Mouse (Mus musculus) lung, embryonic 16.5 days (tissue): ENCODE results near the gene Prkcb. TPM values are rescaled to one million over a fixed set of nuclear protein-coding genes. Genes with fewer than 3 reads are reported as not detected.

ENCODE experiments used
- ATAC-seq: fragments of 200-750 bp; cut with Nextera tagmentation; 2 replicates; pipeline ENCODE4 v1.8.0; 2017; ENCODE audit warnings: low read depth, mild to moderate bottlenecking, moderate library complexity
- H3K27ac ChIP-seq: fragments of 300-500 bp; sonication (generic); 2 replicates; pipeline ENCODE4 v1.5.1; 2014; ENCODE audit warnings: mild to moderate bottlenecking, control low read depth, low read length
- H3K27me3 ChIP-seq: fragments of 300-500 bp; sonication (generic); 2 replicates; pipeline ENCODE4 v1.6.1; 2014; ENCODE audit warnings: low read depth, low read length, mixed read lengths; ENCODE audit not compliant: control insufficient read depth, insufficient read depth
- H3K36me3 ChIP-seq: fragments of 300-500 bp; sonication (generic); 2 replicates; pipeline ENCODE4 v1.6.1; 2014; ENCODE audit warnings: low read length; ENCODE audit not compliant: control insufficient read depth, insufficient read depth
- H3K4me1 ChIP-seq: fragments of 300-500 bp; sonication (generic); replicated peaks from 2 replicates; pipeline ENCODE4 v1.6.1; 2014; ENCODE audit warnings: low read length, mixed read lengths; ENCODE audit not compliant: control insufficient read depth, insufficient read depth
- H3K4me2 ChIP-seq: fragments of 300-500 bp; sonication (generic); 2 replicates; pipeline ENCODE4 v1.6.1; 2014; ENCODE audit warnings: low read depth, low read length, control low read depth
- H3K4me3 ChIP-seq: fragments of 300-500 bp; sonication (generic); 2 replicates; pipeline ENCODE4 v1.5.1; 2014; ENCODE audit warnings: mild to moderate bottlenecking, low read length, control low read depth
- H3K9ac ChIP-seq: fragments of 300-500 bp; sonication (generic); 2 replicates; pipeline ENCODE4 v1.6.1; 2014; ENCODE audit warnings: low read length, control low read depth
- H3K9me3 ChIP-seq: fragments of 300-500 bp; sonication (generic); 2 replicates; pipeline ENCODE4 v1.6.1; 2016; ENCODE audit warnings: low read length; ENCODE audit not compliant: control insufficient read depth
- WGBS: fragments of 180-500 bp; shearing (Covaris S2); extraction: QIAGEN DNeasy Blood & Tissue Kit; methylation state at CpG from one replicate; pipeline ENCODE4 v1.1.7; 2014; 5-methylcytosine and 5-hydroxymethylcytosine counted together
- polyA plus RNA-seq: library from polyadenylated mRNA; unstranded; fragments of >200 nt; fragmentation: Nextera tagmentation; extraction: Ambion mirVana; gene quantifications from 2 replicates; pipeline ENCODE4 v1.2.1, GENCODE M21; 2015

Gene Prkcb
- polyA plus RNA-seq, 1 experiment from 2014 or later = 4.1 TPM

- Histone ChIP-seq H3K4me3 (no peak overlapping the region), H3K36me3 (no peaks in the 10 kb centered on the region), H3K9ac (no peak overlapping the region), H3K27ac (no peak overlapping the region), H3K9me3 (peaks cover 8% of the 10 kb centered on the region), H3K4me2 (no peak overlapping the region), H3K4me1 (0 out of 2 replicates have a peak, but pooled peaks cover 2% of the 10 kb centered on the region), H3K27me3 (no peaks in the 10 kb centered on the region)
- WGBS = 28% methylated on average over 21 of the region's 21 CpGs
- no peak for ATAC-seq
Observed at GRCm38 (mm10) chr7:122477566-122478564, 189.3 kb downstream of the Prkcb start.

DNA sequence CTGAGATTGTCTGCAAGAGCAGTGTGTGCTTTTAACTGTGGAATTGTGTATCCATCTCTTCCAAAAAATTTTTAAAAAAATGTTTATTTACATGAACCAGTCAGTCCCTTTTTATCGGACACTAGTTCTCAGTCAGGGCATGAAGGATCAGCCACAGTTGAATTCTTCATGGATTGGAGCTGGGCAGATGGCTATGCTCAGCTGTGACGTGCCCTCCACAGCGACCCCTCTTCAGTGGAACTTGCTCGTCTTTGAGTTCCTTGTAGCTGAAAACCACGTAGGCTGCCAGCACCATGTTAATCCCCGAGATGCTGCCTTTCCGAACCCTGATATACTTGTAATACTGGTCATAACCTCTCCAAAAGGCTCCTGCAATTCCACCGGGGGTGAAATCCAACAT is 195.4 kb downstream of the Prkcb start:
- ATAC-seq = peak; percentile 90
- H3K9ac ChIP-seq = no peak overlapping the region
- no peak overlapping the region for H3K27ac ChIP-seq
- H3K27me3 ChIP-seq = no peaks in the 10 kb centered on the region
- no peaks in the 10 kb centered on the region; the same call in 1 of the 2 replicates for H3K4me1 ChIP-seq
- no peaks in the 10 kb centered on the region for H3K36me3 ChIP-seq
- H3K4me3 ChIP-seq = no peak overlapping the region
- no peaks in the 10 kb centered on the region for H3K9me3 ChIP-seq
- 40% methylated on average over 8 of the region's 8 CpGs for WGBS
- H3K4me2 ChIP-seq = no peak overlapping the region

DNA sequence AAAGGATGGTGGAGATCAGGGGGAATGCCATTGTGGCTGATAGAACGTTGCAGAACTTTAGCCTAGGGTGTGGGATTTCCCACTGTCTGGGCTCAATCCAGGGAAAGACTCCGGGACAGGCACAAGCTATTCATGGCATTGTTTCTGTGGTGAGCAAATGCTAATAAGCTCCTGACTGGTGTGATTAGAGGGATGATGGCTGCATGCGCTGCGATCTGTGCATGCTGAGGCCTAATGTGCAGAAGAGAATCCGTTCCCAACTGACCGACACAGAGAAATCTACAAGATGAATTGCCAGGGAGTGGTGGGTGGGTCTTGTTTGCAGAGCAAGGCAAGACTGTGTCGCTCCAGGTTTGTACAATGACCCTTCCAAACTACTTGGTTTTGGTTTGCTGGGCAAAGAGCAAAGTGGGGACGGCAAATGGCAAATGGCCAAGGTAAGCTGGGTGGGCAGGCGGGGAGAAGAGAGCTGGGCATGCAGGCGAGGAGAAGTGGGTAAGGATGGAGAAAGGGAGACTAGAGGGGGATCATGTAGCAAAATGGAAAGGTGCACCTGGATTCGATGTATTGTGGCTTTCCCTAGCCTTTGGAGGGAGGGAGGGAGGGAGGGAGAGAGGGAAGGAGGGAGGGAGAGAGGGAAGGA is 199.5 kb downstream of the Prkcb start:
- Histone ChIP-seq H3K36me3 (no peaks in the 10 kb centered on the region), H3K4me3 (no peak overlapping the region), H3K27ac (no peak overlapping the region), H3K4me2 (no peak overlapping the region), H3K9me3 (no peaks in the 10 kb centered on the region), H3K9ac (no peak overlapping the region), H3K4me1 (no peaks in the 10 kb centered on the region; the same call in 1 of the 2 replicates), H3K27me3 (no peaks in the 10 kb centered on the region)
- WGBS = 59% methylated on average over 11 of the region's 11 CpGs
- no peak for ATAC-seq

GRCm38 (mm10) chr7:122492041-122492440 is 203.5 kb downstream of the Prkcb start:
- 57% methylated on average over 8 of the region's 8 CpGs for WGBS
- Histone ChIP-seq H3K4me2 (no peak overlapping the region), H3K4me3 (no peak overlapping the region), H3K27ac (no peak overlapping the region), H3K9me3 (no peaks in the 10 kb centered on the region), H3K9ac (no peak overlapping the region), H3K4me1 (no peaks in the 10 kb centered on the region), H3K36me3 (no peaks in the 10 kb centered on the region), H3K27me3 (no peaks in the 10 kb centered on the region)
- ATAC-seq = no peak

GRCm38 (mm10) chr7:122492936-122493335 is 204.4 kb downstream of the Prkcb start:
- H3K4me1 ChIP-seq = no peaks in the 10 kb centered on the region
- whole genome bisulfite sequencing = 81% methylated on average over 9 of the region's 9 CpGs
- no peak overlapping the region for H3K9ac ChIP-seq

GRCm38 (mm10) chr7:122494088-122494487 is 205.5 kb downstream of the Prkcb start:
- peak; percentile 61; the same call in 1 of the 2 replicates for ATAC-seq
- H3K27ac ChIP-seq = no peak overlapping the region
- H3K4me3 ChIP-seq = no peak overlapping the region
- H3K4me2 ChIP-seq = no peak overlapping the region
- WGBS = 25% methylated on average over 3 of the region's 3 CpGs
- no peaks in the 10 kb centered on the region for H3K27me3 ChIP-seq
- H3K9ac ChIP-seq = no peak overlapping the region
- no peaks in the 10 kb centered on the region for H3K9me3 ChIP-seq
- no peaks in the 10 kb centered on the region for H3K36me3 ChIP-seq
- no peaks in the 10 kb centered on the region for H3K4me1 ChIP-seq

More at GRCm38 (mm10) chr7:122492936-122493335, 204.4 kb downstream of the Prkcb start:
- Histone ChIP-seq H3K36me3 (no peaks in the 10 kb centered on the region), H3K27ac (no peak overlapping the region), H3K4me2 (no peak overlapping the region), H3K9me3 (no peaks in the 10 kb centered on the region), H3K4me3 (no peak overlapping the region), H3K27me3 (no peaks in the 10 kb centered on the region)
- no peak for ATAC-seq

- no peak overlapping the region for H3K9ac ChIP-seq
- peaks cover 7% of the 10 kb centered on the region; the same call in 1 of the 2 replicates for H3K4me1 ChIP-seq
- 69% methylated on average over 8 of the region's 8 CpGs for WGBS
- ATAC-seq = no peak
- no peak overlapping the region for H3K27ac ChIP-seq
- no peaks in the 10 kb centered on the region for H3K9me3 ChIP-seq
- no peak overlapping the region for H3K4me3 ChIP-seq
- no peak overlapping the region for H3K4me2 ChIP-seq
- H3K36me3 ChIP-seq = no peaks in the 10 kb centered on the region
- H3K27me3 ChIP-seq = no peaks in the 10 kb centered on the region
Observed at GRCm38 (mm10) chr7:122497516-122497915, 209.0 kb downstream of the Prkcb start.

DNA sequence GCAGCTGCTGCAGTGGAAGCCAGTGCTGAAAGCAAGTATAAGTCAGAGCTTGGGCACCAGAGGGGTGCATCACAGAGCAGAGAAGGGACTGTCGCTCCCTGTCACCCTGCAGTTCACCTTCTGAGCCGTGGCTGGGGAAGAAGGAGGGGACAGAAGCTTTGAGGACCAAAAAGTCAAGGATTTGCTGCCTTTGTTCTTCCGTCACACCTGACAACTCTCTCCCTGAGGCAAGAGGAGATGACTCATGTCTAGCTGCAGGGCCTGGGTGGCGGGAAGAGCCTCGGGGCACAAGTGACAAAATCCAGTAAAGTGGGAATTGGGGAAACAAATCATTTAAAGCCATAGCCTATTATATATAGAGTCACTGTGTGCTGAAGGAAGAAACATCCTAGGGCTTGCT is 209.9 kb downstream of the Prkcb start:
- Histone ChIP-seq H3K4me2 (no peak overlapping the region), H3K4me3 (no peak overlapping the region), H3K9ac (no peak overlapping the region), H3K9me3 (no peaks in the 10 kb centered on the region), H3K4me1 (peaks cover 7% of the 10 kb centered on the region; the same call in 1 of the 2 replicates), H3K36me3 (no peaks in the 10 kb centered on the region), H3K27me3 (no peaks in the 10 kb centered on the region), H3K27ac (no peak overlapping the region)
- WGBS = 37% methylated on average over 5 of the region's 5 CpGs
- no peak for ATAC-seq
